Mouse (Mus musculus): ENCODE data around the gene Gm29289.
"Not testable (repeated sequence)": the region's sequence is repeated elsewhere in the genome, so short reads cannot be mapped to it uniquely, and the experiment has no call there.

The Gm29289 gene

GRCm38 (mm10) chrY:2932282-2932681, at the start of gene Gm29289:
Gene Gm29289 (plus strand): TSS chrY:2932582.
- not testable (repeated sequence) for DNase-seq (ENCODE audit: low read depth, low spot score)

- DNase-seq (ENCODE audit: low read depth, low spot score): not testable (repeated sequence)
Observed at GRCm38 (mm10) chrY:2900689-2901088, 31.7 kb upstream of the Gm29289 start, which contains the start of gene Gm10352. Gene Gm10352 (plus strand): TSS chrY:2900989.

All from c-Kit-negative CD71-positive TER-119-positive erythroid progenitor cells, embryonic 14.5 days (primary cell).